Mouse (Mus musculus): ENCODE measurements at regions not wholly inside any gene's neighbourhood (a gene's known extent, or its start where the extent isn't known, plus 50 kb on each side); places are given as distances from the start of the nearest gene placed in this dataset.

- ATAC-seq (ENCODE audit: low TSS enrichment) = no peak
These were observed 53.2 kb upstream of the Unc5a start for GRCm38 (mm10) chr13:54895981-54896380.
